Comparison of ENCODE assay signal across 21 mouse cellular contexts in genomic region chrX:157184167-157184566, GRCm38 (mm10).
DNase-seq lines count a peak whose midpoint lies in the region; ATAC-seq and TF ChIP-seq lines count a peak whose summit lies in the region.
"Had no signal": no experiment of that assay in that cellular context is flagged by ENCODE, and none has a peak within 500 bp of the region (broad histone marks: within the 10 kb centered on the region; RNA-seq: fewer than 3 reads in every experiment).

No protein-coding gene starts in this region.

- H3K27ac ChIP-seq in layer of hippocampus, adult 2 months = peak overlapping the region; percentile 28; the same call in 1 of the 2 replicates
- H3K27ac ChIP-seq: embryonic facial prominence, embryonic 13.5 days; forebrain, embryonic 10.5 days; heart, embryonic 15.5 days; hindbrain, embryonic 10.5 days; kidney, embryonic 15.5 days; limb, embryonic 15.5 days; midbrain, embryonic 12.5 days; stomach, postnatal 0 days had no signal

- no peak overlapping the region for H3K4me3 ChIP-seq in layer of hippocampus, adult 2 months
- H3K4me3 ChIP-seq: embryonic facial prominence, embryonic 13.5 days; forebrain, embryonic 10.5 days; heart, embryonic 15.5 days; hindbrain, embryonic 10.5 days; kidney, embryonic 15.5 days; limb, embryonic 15.5 days; midbrain, embryonic 12.5 days had no signal

- TF ChIP-seq CTCF in layer of hippocampus, adult 2 months (conservative IDR thresholded peaks at IDR 0.05) = no peak

- peak; percentile 9 to 36 for DNase-seq in layer of hippocampus, adult 2 months (ENCODE audit: low spot score in 2 of 2)
- DNase-seq in layer of hippocampus, adult 9-10 months (ENCODE audit: low spot score) = no peak
- DNase-seq in NIH3T3 (ENCODE audit: low read depth) = peak; percentile 69
- DNase-seq in cerebellum, adult 9-11 months = peak; percentile 78
- DNase-seq in right cerebral cortex, postnatal 25 days = peak; percentile 4
- no peak for DNase-seq in embryo, embryonic 11 days
- DNase-seq: heart, adult 18-20 months; liver, postnatal 0 days; lung, postnatal 36 days; retina, postnatal 1 day; thymus, postnatal 36 days had no signal

- ATAC-seq in megakaryocyte-erythroid progenitor cell, adult 5-6 weeks (replicated peaks; ENCODE audit: low FRiP score, low TSS enrichment, poor library complexity, severe bottlenecking) = no peak
- ATAC-seq: activated CD4-positive, CD25-positive, alpha-beta regulatory T cell, adult 4 months; liver, postnatal 0 days had no signal

Comparison
In these comparisons a context has a peak if more than half of its experiments do, and no peak if none do; other contexts are left out.
1. DNase-seq: peak in layer of hippocampus, adult 2 months (2 of 2), NIH3T3 (single experiment), cerebellum, adult 9-11 months (single experiment) and right cerebral cortex, postnatal 25 days (single experiment); none in layer of hippocampus, adult 9-10 months (single experiment) and embryo, embryonic 11 days (single experiment).